Mouse (Mus musculus) urinary bladder, postnatal 14 days (tissue): ENCODE results near the gene Plaur.
A peak's percentile ranks its signal among the peaks of the same experiment; 100 is the strongest.
"Not testable (repeated sequence)": the region's sequence is repeated elsewhere in the genome, so short reads cannot be mapped to it uniquely, and the experiment has no call there.

Source experiments
- DNase-seq: peaks from one replicate; pipeline ENCODE4 v3.0.0; 2021; ENCODE audit warnings: low spot score

Gene Plaur

DNA sequence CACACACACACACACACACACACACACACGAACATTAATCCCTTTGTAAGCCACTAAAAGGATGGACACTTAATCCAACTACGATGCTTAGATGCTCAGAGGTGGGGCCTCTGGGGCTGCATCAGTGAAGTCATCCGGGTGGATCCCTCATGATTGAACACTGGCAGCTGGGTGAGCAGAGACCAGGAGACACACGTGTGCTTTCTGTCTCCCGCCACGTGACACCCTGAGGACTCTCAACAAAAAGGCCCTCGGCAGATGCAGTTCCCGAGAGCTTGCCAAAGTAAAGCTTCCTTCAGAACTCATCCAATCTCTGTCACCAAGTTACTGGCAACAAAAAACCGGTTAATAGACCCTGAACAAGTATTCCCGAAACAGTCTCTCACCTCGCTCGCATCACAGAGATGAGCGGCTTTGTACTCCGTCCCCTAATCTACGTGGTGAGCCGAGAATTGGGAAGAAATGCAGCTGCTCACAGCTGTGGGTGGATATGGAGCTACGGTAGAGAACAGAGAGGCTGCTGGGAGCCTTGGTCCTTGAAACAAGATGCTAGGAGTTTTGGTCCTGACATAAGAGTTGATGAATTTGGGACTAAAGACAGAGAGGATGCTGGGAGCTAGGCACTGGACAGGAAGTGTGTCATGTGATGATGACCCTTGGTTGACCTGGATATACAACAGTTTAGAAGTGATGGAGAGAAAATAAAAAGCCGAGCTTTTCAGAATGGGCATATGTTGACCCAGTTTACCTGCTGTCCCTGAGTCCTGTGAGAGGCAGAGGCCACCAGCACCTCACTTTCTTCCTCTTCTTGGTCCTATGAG is 18.0 kb downstream of the Plaur start:
- DNase-seq = no peak

DNA sequence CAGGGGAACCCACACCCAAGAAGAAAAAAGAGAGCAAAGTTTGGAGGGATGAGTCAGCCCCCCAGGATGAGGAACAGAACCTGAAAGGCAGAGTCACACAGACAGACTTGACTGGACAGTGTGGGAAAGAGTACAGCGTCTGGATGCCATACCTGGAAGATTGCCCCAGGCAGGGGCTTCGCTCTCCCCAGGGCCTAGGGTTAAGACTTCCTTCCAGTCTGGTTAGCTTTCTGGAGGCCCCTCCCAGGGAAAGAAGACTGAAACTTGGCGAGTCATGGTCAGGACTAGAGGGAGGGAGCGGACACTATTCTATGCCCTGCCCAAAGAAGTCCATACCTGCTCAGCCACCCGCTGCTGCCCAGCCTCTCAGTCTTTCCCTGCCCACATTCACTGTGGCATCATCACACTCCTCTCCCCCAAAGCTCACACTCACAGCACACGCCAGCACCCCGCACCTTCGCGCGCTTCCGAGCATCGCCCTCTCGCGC is 18.7 kb downstream of the Plaur start:
- DNase-seq = no peak

DNA sequence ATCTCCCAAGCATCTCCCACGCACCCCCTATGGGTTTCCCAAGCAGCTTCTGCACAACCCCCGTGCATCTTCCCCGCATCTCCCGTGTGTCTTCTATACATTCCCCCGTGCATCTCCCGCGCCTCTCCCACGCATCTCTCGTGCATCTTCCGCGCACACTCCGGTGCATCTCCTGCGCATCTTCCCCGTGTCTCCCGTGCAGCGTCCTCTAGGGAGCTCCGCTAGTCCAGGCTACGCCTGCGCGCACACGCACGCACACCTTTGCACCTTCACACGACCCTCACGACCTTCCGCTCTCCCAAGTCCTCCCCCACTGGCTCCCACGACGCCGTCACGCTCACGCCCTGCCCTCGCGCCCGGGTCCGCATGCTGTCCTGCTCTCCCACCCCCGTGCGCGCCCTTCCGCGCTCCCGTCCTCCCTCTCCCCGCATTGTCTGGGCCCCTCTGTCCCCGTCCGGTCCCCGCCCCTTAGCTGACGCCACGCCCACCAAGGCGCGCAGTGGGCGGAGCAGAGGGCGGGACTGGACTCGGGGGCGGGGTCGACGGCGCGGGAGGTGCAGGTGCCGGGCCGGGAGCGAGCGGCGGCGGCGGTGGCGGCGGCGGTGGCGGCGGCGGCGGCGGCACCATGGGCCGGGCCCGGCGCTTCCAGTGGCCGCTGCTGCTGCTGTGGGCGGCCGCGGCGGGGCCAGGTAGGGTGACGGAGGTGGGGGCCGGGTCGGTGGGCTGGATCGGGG is 19.4 kb downstream of the Plaur start, which contains the start of gene Cadm4:
Gene Cadm4, plus strand, starts transcription at position 550 of the 734 bp plus-strand sequence.
- DNase-seq = peak; percentile 83

DNA sequence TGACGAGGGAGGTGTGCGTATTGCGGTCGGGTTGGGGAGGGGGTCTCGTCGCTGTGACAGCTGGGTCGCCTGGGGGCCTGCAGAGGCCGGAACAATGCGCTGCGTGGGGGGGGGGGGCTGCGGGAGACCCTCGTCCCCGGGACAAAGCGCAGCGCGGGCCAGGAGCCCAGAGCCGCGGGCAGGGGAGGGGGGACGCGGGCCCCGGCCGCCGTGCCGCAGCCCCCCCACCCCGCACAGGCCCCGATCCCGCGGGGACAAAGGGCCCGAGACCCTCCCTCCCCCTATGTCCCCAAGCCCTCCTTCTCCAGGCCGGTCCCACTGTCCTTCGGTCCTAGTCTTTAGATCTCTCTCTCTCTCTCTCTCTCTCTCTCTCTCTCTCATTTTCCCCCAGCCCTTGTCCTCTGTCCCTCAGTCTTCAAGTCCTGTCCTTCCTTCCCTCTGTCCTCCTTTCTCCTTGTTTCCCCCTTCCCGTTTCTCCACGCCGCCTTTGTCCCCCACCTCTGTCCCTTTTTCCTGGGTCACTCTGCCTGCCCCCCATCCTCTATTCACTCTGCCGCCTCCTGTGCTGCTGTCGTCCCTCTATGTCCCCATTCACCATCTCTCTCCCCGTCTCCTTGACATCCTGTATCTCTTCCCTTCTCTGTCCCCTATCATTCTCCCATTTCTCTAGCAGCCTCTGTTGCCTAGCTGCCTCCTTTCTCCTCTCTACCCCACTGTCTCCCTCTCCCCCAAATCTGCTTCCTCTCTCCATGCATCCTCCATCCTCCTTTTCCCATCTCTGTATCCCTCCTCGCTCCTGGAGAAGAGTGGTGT is 20.1 kb downstream of the Plaur start:
- DNase-seq = no peak

DNA sequence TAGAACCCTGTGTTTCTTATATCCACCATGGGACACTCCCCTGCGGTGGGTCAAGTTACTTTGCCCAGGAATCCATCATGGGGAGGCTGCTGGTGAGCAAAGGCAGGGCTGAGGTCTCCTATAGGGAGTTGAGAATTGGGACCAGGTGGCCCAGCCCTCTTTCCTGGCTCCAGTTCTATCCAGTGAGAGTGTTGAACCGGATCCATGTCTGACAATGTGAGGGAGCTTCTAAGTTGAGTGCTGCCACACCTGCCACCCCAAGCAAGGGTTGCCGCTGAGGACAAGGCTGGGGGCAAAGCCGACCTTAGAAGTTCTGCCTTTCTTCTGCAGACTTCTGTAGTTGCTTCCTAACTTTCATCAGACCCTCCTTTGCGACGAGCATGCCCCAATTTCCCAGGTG is 21.0 kb downstream of the Plaur start:
- DNase-seq = not testable (repeated sequence)

DNA sequence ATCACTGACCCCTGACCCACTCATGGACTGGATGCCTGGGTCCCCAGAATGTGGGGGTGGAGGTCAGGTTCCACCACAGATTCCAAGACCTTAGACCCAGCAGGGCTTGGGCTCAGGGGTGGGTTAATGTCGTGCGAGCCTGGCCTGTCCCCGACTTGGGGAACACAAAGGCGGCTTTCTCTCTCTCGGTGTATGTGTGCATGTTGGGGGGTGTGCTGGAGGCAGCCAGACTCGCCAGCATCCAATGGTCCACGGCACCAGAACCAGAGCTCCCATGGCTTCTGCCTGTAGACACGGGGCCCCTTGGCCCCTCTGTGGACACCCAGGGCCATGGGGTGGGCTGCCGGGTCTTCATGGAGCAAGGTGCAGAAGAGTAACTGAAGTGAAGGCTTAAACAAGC is 23.2 kb downstream of the Plaur start:
- no peak for DNase-seq

DNA sequence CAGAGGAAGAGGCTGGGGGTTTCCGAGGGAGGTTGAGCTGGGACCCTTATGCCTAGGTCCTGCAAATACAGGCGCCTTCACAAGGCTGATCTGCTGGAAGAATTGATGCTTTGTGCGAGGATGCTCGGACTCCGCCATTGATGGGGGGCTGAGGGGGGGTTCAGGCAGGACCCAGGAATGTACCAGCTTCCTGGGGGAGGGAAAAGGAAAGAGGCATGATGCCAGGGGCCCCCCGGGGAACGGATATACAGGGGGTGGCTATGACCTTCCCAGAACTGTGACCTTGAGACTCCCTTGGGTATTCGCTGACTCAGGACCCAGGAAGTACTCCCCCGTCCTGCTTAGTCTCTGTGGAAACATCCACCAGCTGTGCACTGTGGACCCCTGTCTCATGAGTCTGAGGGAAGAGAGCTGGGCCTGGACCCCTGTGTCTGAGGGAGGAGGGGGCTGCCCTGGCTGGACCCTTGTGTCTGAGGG is 24.4 kb downstream of the Plaur start:
- no peak for DNase-seq

DNA sequence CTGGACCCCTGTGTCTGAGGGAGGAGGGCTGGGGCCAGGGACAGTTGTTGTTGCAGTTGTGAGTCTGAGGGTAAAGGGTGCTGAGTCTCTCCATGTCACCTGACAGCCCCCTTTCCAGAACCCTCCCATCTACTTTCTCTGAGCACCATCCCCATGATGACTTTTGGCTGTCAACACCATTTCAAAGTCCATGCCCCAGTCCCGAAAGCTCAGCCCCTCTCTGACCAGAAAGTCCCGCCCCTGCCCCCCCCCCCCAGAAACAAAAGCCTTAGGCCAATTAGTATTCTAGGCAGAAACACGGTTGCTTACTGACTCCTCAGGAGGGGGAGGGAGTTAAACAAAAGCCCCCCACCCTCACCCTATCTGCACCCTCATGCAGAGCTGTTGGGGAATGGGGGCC is 25.1 kb downstream of the Plaur start:
- DNase-seq = no peak

DNA sequence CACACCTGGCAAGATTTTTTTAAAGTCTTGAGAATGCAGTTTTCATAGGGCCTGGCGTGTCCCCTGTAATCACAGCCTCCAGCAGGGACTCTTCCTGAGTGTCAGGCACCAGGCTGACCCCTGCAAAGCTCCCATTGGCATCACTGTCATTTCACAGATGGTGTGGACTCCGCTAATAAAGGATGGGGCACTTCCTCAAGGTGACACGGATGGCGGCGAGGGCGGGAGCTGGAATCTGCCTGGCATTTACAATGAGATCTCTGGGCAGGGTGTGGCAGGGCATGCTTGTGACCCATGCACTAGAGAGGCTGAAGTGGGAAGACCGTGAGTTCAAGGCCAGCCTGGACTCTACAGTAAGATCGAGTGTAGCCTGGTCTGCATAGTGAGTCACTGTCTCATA is 26.0 kb downstream of the Plaur start:
- DNase-seq = no peak

DNA sequence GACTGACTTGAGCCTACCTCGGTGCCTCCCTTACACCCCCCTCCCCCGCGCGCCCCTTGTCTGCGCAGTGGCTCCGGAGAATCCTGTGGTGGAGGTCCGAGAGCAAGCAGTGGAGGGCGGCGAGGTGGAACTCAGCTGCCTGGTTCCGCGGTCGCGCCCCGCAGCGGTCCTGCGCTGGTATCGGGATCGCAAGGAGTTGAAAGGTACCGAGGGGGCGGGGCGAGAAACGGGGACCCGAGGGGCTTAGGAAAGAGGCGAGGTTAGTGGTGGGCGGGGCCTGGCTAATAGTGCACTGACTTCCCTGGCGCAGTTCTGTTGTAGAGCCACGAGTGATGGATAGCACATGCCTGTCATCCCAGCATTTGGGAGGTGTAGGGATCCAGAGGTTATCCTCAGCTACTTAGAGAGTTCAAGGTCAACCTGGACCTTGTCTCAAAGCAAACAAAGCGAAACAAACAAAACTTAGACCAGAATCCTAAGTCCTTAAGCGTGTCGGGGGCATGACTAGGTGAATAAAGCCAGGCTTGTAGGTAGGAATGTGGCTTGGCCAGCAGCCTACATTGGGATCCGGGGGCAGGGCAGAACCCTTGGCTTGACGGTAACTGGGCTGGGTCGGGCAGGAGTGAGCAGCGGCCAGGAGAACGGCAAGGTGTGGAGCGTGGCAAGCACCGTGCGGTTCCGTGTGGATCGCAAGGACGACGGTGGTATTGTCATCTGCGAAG is 37.7 kb downstream of the Plaur start:
- DNase-seq = no peak

DNA sequence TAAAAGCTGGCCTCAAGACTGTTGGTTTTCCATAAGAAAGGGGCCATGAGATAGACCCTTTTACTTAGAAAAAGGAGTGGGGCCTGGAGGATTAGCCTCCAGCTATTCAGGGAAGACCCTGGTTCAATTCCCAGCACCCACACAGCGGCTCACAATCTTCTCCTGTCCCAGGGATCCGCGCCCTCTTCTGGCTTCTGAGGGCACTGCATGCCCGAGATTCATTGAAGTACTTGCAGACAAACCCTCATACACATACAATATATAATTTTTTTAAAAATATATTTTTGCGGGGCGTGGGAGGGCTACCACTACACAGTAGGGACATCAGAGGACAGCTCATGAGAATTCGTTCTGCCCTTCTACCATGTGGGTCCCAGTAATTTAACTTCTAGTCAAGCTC is 38.6 kb downstream of the Plaur start:
- DNase-seq = no peak

DNA sequence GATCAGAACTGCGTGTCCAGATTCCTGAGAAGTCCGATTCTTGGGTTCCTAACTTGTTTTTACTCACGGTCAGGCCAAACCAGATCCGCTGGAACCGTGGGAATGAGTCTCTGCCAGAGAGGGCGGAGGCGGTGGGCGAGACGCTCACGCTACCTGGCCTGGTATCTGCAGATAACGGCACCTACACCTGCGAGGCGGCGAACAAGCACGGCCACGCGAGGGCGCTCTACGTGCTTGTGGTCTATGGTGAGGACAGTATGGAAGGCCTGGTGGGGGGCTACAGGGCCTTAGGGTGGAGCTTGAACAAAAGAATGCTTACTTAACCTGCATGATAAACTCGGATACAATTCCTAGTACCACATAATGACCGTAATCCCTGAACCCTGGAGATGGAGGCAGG is 39.2 kb downstream of the Plaur start:
- peak; percentile 37 for DNase-seq

DNA sequence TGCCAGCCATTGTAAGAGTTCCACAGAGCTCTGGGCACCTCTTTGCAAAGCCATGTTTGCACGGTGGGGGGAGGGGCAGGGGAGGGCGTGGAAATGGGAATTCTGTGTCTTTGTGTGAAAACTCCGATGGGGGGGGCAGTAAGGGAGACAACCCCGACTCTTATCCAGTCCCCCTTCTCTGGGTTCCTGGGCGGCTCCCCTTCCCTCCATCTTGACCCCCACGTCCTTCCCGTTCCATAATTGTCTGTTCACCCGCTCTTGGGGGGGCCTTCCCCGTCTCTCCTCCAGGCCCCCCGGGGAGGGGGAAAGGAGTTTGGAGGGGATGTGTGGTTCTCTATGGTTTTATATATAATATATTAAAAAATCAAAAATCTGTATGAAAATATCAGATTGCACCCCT is 41.7 kb downstream of the Plaur start:
- no peak for DNase-seq

DNA sequence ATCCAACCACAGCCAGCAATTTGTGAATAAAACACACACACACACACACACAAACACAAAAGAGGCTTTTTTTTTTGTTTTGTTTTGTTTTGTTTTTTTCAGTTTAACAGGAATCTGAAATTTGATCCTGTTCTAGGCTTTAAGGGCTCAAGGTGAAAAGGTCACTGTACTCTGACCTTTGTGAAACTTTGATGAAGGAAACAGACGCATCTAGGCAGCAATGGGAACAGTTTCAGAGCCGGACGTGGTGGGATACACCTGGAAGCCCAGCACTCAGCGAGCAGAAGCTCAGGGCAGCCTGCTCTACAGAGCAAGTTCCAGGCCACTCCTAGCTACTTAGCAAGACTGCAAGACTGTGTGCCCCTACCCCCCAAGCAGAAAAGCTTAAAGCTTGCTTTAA is 42.6 kb downstream of the Plaur start:
- no peak for DNase-seq

DNA sequence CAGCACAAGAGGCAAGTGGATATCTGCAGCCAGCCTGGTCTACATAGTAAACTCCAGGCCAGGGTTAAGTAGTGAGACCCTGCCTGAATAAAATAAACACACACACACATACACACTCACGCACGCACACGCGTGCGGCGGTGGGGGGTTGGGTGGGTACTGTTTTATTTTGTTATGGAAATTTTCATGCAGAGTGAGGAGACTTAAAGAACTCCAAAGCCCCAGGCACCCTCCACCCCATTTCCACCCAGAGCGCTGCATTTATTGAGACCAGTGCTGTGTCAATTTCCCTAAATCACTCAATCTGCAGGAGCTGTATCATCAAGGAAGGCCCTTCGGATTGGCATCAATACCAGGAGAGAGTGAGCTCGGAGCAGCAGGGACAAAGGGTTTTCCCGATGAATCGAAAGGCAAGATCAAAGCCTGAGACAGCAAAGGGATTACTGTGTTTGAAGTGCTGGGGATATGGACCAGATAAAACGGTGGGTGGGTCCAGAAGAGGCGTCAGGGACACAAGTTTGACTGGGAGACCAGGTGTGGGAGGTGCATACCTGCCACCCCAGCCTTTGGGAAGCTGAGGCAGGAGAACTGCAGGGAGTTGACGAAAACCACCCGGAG is 43.3 kb downstream of the Plaur start:
- DNase-seq = no peak

DNA sequence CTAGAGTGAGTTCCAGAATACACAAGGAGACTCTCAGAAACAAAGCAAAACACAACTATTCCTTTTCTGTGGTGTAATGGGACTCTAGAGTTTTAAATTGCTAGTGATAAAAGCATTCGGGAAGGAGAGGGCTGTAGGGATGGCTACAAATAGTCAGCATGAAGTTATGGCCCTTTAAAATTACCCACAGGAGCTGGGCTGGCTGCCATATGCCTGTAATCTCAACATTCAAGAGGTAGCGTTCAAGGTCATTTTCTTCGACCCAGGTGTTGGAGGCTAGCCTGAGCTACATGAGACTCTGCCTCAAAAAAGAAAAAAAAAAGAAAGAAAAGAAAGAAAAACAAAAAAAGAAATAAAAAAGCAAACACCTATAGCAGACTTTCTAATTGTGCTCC is 43.8 kb downstream of the Plaur start:
- DNase-seq = no peak

DNA sequence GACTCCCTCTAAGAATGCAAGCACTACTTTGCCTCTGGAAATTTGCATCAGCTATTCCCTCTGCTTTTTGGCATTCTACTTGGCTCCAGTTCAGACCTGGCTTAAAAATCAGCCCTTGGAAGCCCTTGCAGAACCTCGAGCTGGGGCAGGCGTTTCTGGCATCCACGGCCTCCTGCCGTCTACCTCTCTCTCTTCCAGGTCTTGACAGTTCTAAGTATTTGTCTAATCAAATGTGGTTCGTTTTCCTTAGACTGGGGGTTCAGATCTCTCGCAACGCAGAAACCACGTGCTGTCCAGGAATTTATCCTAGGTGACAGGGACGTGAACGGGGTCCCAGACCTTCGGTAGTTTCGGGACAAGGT is 44.2 kb downstream of the Plaur start:
- DNase-seq = peak; percentile 40

DNA sequence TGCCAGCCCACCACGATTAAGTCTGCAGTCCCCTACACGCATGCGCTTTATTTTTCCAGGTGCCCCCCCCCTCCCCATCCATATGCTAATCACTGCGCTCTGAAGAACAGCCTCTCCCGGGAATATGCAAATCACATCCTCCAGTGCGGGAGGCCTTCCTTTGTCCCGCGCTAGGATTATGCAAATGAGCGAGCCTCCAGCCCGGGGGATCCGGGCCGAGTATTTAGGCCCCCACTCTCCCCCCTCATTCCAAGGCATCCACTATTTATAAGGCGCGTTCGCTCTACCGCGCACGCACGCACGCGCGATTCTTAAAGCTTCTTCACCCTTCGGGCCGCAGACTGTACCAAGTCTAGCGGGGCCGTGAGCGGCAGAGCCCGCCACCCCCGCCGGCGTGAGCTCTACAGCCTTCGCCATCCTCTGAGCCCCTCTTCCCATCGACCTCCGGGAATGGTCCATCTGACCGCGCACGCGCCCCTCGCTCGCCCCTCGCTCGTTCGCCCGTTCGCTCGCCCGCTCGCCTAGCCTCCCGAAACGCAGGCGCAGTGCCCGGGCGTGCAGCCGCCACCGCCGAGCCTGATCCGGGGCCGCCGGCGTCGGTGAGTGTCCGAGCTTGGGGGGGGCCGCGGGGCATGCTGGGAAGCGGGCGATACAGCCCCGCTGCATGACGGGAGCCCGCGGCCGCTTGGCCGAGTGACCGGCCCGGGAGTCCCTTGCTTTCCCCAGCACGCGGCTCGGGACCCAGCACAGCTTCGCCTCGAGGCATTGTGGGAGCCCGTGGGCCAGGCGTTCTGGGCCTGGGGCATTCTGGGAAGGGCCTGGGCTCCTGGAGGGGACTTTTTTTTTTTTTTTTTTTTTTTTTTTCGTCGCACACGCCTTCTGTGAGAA is 44.8 kb downstream of the Plaur start, which contains the start of gene Zfp428:
Gene Zfp428, plus strand, starts transcription at position 169 of the 888 bp plus-strand sequence.
- peak; percentile 86 for DNase-seq

DNA sequence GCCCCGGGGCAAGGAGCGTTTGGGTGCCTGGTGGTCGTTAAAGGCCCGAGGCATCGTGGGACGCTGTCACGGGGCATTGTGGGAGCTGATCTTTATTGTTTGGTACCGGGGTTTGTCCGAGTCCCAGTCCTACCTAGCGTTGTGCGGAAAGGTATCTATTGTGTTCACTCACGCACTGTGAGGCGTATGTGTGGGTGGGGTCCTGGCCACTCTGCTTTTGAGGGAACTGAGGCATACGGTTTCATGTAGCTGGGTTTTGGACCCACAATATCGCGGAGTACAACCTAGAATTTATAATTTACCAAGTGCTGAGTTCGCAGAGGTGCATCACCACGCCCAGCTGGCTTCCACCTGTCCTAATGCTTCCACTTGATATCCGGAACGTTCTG is 45.4 kb downstream of the Plaur start:
- DNase-seq = no peak

DNA sequence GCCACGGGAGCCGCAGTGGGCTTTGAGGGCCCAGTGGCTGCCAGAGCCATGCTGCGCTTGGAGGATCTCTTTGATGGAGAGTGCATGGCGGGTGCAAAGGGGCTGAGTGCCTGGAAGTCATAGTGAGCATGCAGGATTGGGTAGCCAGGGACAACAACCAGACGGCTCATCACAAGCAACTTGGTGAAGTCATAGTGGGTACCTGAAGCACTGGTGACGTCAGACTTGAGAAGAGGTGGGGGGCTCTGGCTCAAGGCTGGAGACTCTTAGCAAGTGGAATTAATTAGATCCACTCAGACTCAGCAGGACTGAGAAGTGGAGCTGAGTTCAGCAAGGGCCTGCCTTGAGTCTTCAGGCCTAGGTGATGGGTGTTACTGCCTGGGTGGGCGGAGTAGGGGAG is 50.1 kb downstream of the Plaur start, which contains the start of gene AC161166.1:
Gene AC161166.1, minus strand, starts transcription at position 101 of the 400 bp plus-strand sequence.
- no peak for DNase-seq
